Mouse (Mus musculus) adrenal gland, adult 18-20 months (tissue): ENCODE measurements around the gene Gm49325. TPM values are rescaled to one million over a fixed set of nuclear protein-coding genes. Genes with fewer than 3 reads are reported as not detected.

Experiments
- DNase-seq, 2 experiments: peaks; one replicate each; pipeline ENCODE4 v3.0.0; 2021 to 2022; ENCODE audit warnings: low spot score in 2 of 2
- long read RNA-seq, 2 experiments: library from polyadenylated mRNA; stranded (forward); transcript quantifications; one replicate each; pipeline ENCODE4 v2.0.0; 2021
- total RNA-seq, 2 experiments: library from RNA; stranded (reverse); gene quantifications; 1 replicate in 1 of 2; 2 replicates in 1 of 2; pipeline ENCODE4 v1.2.3; 2021

The Gm49325 gene
- 10 to 100 TPM; 13.1 to 17.1 TPM for total RNA-seq
- long read RNA-seq, experiment 1, partial matches to known transcripts, result 0 of 1 reads
- long read RNA-seq, experiment 1, other reads (novel, unspliced or antisense), result 1 of 1 reads
- long read RNA-seq, experiment 2, partial matches to known transcripts, result 0 of 17 reads
- long read RNA-seq, experiment 2, other reads (novel, unspliced or antisense), result 17 of 17 reads

GRCm38 (mm10) chr10:77605908-77606826 is at the start of gene Gm49325, which contains the start of gene Sumo3:
Gene Gm49325 (plus strand): TSS chr10:77606197.
Gene Sumo3 (plus strand): TSS chr10:77606097.
- DNase-seq, result peak; percentile 99

GRCm38 (mm10) chr10:77556631-77557030 is 49.4 kb upstream of the Gm49325 start:
- no peak for DNase-seq

GRCm38 (mm10) chr10:77557641-77558040 is 48.4 kb upstream of the Gm49325 start:
- no peak for DNase-seq

GRCm38 (mm10) chr10:77560090-77560489 is 45.9 kb upstream of the Gm49325 start:
- no peak for DNase-seq

GRCm38 (mm10) chr10:77560830-77561229 is 45.2 kb upstream of the Gm49325 start:
- no peak for DNase-seq

GRCm38 (mm10) chr10:77561508-77561907 is 44.5 kb upstream of the Gm49325 start:
- DNase-seq, result no peak

GRCm38 (mm10) chr10:77565005-77565404 is 41.0 kb upstream of the Gm49325 start:
- no peak for DNase-seq

- DNase-seq, result peak; percentile 89 to 94
These were observed 39.3 kb upstream of the Gm49325 start for GRCm38 (mm10) chr10:77566651-77567050.

GRCm38 (mm10) chr10:77569481-77569880 is 36.5 kb upstream of the Gm49325 start:
- no peak for DNase-seq

- DNase-seq, result peak in 1 of 2 experiments; percentile 15
These were observed 35.9 kb upstream of the Gm49325 start for GRCm38 (mm10) chr10:77569973-77570658.

- no peak for DNase-seq
These were observed 33.8 kb upstream of the Gm49325 start for GRCm38 (mm10) chr10:77572225-77572624.

GRCm38 (mm10) chr10:77573162-77573561 is 32.8 kb upstream of the Gm49325 start:
- no peak for DNase-seq

- no peak for DNase-seq
These were observed 25.7 kb upstream of the Gm49325 start for GRCm38 (mm10) chr10:77580027-77580920.

GRCm38 (mm10) chr10:77581023-77581407 is 25.0 kb upstream of the Gm49325 start:
- DNase-seq, result no peak

GRCm38 (mm10) chr10:77581408-77582284 is 24.4 kb upstream of the Gm49325 start, which contains the start of gene Pttg1ip:
Gene Pttg1ip (plus strand): TSS chr10:77581720.
- DNase-seq, result peak; percentile 91 to 94

- DNase-seq, result no peak
These were observed 23.7 kb upstream of the Gm49325 start for GRCm38 (mm10) chr10:77582285-77582618.

- DNase-seq, result no peak
These were observed 22.1 kb upstream of the Gm49325 start for GRCm38 (mm10) chr10:77583795-77584422.

- no peak for DNase-seq
These were observed 19.4 kb upstream of the Gm49325 start for GRCm38 (mm10) chr10:77586637-77587036.

- DNase-seq, result no peak
These were observed 18.8 kb upstream of the Gm49325 start for GRCm38 (mm10) chr10:77587091-77587775.
